Mouse (Mus musculus) testis, adult 2 months (tissue): Measurements from ENCODE around the gene Syt12. TPM values are rescaled to one million over a fixed set of nuclear protein-coding genes. Genes with fewer than 3 reads are reported as not detected.

Experiments used
- H3K27ac ChIP-seq: fragments of 200-500 bp; 2 replicates; pipeline ENCODE4 v1.5.1; 2012; ENCODE audit warnings: low read depth, low read length; ENCODE audit not compliant: control insufficient read depth, insufficient read depth
- H3K27me3 ChIP-seq: fragments of 200-500 bp; 2 replicates; pipeline ENCODE4 v1.6.1; 2012; ENCODE audit warnings: mild to moderate bottlenecking, low read length, moderate library complexity; ENCODE audit not compliant: control insufficient read depth, insufficient read depth
- H3K36me3 ChIP-seq: fragments of 200-500 bp; 2 replicates; pipeline ENCODE4 v1.6.1; 2012; ENCODE audit warnings: mild to moderate bottlenecking, low read length; ENCODE audit not compliant: control insufficient read depth, insufficient read depth
- H3K4me1 ChIP-seq: fragments of 200-500 bp; 2 replicates; pipeline ENCODE4 v1.6.1; 2012; ENCODE audit warnings: low read length; ENCODE audit not compliant: control insufficient read depth, insufficient read depth
- H3K4me3 ChIP-seq: fragments of 200-500 bp; 2 replicates; pipeline ENCODE4 v1.5.1; 2012; ENCODE audit warnings: low read depth, mild to moderate bottlenecking, low read length, moderate library complexity, mixed read lengths; ENCODE audit not compliant: control insufficient read depth
- CTCF ChIP-seq: fragments of 200-500 bp; IDR thresholded peaks from 2 replicates; pipeline ENCODE4 v1.5.1; 2012; ENCODE audit warnings: low read depth, mild to moderate bottlenecking, inconsistent platforms, low read length, moderate library complexity; ENCODE audit not compliant: control insufficient read depth, insufficient read depth, insufficient replicate concordance
- POLR2A ChIP-seq: fragments of 200-500 bp; IDR thresholded peaks from 2 replicates; pipeline ENCODE4 v1.6.1; 2012; ENCODE audit warnings: low read depth, mild to moderate bottlenecking, inconsistent platforms, low read length, moderate library complexity; ENCODE audit not compliant: control insufficient read depth
- polyA plus RNA-seq: library from polyadenylated mRNA; depleted of rRNA; stranded (reverse); fragments of >200 nt; gene quantifications from 2 replicates; pipeline ENCODE4 v1.2.3, GENCODE M21; 2012

Syt12 gene
- polyA plus RNA-seq, 1 experiment, result 0.79 TPM

DNA sequence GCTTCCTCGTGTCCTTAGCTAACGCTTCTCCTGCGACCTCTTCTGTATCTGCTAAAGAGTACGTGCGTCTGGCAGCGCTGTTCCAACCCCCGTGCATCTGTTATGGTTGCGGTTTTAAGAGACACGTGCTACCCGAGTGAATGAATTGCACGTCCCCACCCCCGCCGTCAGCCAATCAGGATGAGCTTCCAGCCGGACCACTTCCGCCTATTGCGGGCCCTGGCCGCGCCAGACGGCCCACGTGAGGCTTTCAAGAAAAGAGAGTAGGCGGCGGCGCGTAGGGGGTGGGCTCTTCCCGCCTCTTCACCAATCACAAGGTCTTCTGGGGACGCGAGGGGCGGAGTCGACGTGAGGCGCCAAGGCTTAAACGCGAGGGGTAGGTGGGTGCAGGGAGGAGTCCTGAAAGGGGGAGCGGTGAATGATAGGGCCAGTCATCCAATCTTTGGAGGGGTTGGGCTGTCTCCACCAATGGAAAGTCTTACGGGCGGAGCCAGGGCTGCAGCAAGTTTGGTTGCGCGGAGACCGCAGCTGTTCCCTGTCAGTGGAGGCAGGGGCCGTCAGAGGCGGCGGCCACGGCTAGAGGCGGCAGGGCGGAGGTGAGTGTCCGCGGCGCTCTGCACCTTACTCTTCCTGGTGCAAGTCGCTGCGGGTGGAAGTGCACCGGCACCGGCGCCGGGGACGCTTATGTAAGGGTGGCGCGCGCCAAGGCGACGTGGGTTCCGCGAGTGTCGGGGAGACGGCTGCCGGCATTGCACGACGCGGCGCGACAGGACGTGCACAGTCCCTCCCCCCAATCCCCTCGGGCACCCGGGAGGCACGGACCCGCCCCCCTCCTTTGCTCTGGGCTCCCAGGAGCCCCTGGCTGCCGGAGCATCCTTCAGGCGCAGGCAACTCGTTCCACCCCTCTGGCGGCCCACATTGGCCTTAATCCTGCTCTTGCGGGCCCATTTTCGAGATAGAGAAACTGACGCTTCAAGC, 33.0 kb upstream of the Syt12 start, which contains the start of gene Pcx:
Gene Pcx, plus strand, starts transcription at position 487 of the 978 bp plus-strand sequence.
- peak within 1 kb of the TSS; percentile 93 for H3K27ac ChIP-seq
- peaks cover 5% of the 10 kb centered on the region for H3K4me1 ChIP-seq
- TF ChIP-seq POLR2A, result peak; percentile 78
- TF ChIP-seq CTCF, result no peak

DNA sequence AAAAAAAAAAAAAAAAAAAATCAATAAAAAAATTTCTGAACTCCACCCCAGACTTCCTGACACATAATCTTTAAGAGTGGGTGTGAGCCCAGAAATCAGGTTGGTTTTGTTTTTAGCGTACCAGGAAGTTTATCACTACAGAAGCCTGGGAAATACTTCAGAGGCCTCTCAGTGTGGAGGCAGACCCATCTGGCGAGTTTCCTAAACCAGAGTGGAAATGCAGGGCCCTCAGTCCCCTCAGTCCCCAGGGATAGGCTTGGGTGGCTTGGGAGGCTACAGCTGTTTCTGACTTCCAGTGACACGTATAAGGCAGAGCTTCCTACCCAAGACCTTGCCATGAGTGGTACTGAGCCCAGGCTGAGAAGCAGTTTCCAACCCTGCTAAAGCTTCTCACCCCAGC, 30.5 kb upstream of the Syt12 start:
- no peaks in the 10 kb centered on the region for H3K27me3 ChIP-seq
- no peak overlapping the region for H3K27ac ChIP-seq
- H3K4me1 ChIP-seq, result peaks cover 5% of the 10 kb centered on the region
- no peak for TF ChIP-seq POLR2A
- TF ChIP-seq CTCF, result no peak
- no peak overlapping the region for H3K4me3 ChIP-seq
- no peaks in the 10 kb centered on the region for H3K36me3 ChIP-seq

More for the DNA sequence above, 33.0 kb upstream of the Syt12 start, which contains the start of gene Pcx:
- H3K27me3 ChIP-seq, result no peaks in the 10 kb centered on the region
- peak within 1 kb of the TSS; percentile 96 for H3K4me3 ChIP-seq
- no peaks in the 10 kb centered on the region for H3K36me3 ChIP-seq

- TF ChIP-seq POLR2A, result no peak
- TF ChIP-seq CTCF, result no peak
- H3K4me3 ChIP-seq, result no peak overlapping the region
- H3K36me3 ChIP-seq, result no peaks in the 10 kb centered on the region
- H3K4me1 ChIP-seq, result no peaks in the 10 kb centered on the region
- H3K27me3 ChIP-seq, result no peaks in the 10 kb centered on the region
- no peak overlapping the region for H3K27ac ChIP-seq
Observed at GRCm38 (mm10) chr19:4504830-4505229, 27.6 kb upstream of the Syt12 start.

- no peak overlapping the region for H3K27ac ChIP-seq
- H3K36me3 ChIP-seq, result no peaks in the 10 kb centered on the region
- peaks cover 5% of the 10 kb centered on the region for H3K4me1 ChIP-seq
- H3K27me3 ChIP-seq, result no peaks in the 10 kb centered on the region
- TF ChIP-seq POLR2A, result no peak
- TF ChIP-seq CTCF, result no peak
- no peak overlapping the region for H3K4me3 ChIP-seq
Observed at GRCm38 (mm10) chr19:4502701-4503100, 25.5 kb upstream of the Syt12 start.

DNA sequence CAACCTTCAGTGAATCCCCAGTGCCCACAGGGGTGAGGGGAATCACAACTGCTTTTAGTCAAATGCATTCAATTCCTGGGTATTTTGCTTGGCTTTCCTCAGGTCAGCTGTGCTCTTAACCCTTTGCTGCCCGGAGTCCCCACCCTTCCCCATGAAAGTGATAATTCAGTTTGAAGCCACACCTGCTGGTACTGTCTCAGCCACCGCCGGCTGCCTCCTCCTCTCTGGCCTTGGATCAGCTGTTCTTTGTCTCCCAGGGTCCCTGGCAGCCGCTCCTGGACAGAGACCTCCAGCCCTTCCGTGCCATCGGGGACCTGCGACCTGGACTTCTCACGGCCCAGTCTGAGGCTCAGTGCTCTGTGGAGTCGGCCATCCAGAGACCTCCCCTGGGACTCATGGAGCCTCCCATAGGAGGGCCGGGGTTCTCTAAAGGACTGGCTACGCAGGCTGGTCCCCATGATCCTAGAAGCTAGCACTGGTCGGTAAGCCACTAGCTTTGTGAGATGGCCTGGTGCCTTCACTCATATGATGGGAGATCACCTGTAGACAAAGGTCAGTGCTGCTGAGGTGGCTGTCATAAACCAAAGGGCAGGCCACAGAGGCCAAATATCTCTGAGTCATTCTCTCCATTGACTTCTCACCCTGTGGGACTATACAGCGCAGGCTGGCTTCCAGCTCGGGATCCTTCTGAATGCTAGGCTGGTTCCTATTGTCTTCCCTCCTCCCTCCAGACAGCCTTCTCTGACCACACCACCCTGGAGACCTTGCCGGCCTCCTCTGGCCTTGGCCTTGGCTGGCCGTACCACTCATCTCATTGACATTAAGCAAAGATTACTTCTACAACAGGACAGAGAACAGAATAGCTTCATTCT, 21.1 kb upstream of the Syt12 start, which contains the start of gene 2010003K11Rik:
Gene 2010003K11Rik, minus strand, starts transcription at position 522 of the 872 bp plus-strand sequence.
- peaks cover 12% of the 10 kb centered on the region for H3K4me1 ChIP-seq
- no peak within 1 kb of the TSS for H3K4me3 ChIP-seq
- TF ChIP-seq POLR2A, result no peak
- H3K36me3 ChIP-seq, result no peaks in the 10 kb centered on the region
- no peak within 1 kb of the TSS for H3K27ac ChIP-seq
- H3K27me3 ChIP-seq, result no peaks in the 10 kb centered on the region

DNA sequence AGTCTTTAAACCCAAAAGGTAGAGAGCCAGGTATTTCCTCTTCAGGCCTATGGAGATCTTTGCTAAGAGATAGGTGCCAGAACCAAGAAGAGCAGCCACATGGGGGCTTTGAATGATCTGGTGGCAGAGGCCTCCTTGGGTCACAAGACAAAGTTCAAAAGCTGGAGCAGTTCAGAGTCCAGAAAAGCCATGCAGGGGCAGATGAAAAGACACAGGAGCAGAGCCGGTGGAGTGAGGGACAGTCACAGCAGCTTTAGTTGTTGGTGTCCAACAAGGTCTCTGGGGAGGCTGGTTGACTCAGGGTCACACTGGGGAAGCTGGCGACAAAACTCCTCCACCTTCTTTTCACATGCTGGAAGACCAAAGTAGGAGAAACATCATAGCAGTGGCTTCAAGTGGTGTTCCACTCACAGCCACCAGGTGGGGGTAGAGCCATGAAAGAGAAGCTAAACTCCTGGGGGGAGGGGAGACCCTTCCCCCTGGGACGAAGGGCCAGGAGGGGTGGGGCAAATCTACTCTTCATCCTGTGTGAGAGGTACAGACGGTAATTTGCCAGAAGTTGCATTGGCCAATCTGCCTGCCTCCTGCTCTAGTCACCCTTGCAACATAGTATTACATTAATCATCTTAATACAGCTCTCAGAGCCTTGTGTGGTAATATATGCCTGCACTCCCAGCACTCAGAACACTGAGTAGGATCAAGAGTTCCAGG, 20.2 kb upstream of the Syt12 start:
- TF ChIP-seq POLR2A, result no peak
- peak; percentile 68; the same call in 1 of the 2 replicates for TF ChIP-seq CTCF
- H3K4me1 ChIP-seq, result peaks cover 12% of the 10 kb centered on the region
- H3K27me3 ChIP-seq, result no peaks in the 10 kb centered on the region
- no peak overlapping the region for H3K27ac ChIP-seq
- no peaks in the 10 kb centered on the region for H3K36me3 ChIP-seq
- H3K4me3 ChIP-seq, result no peak overlapping the region
